Mouse (Mus musculus): Measurements from ENCODE around the gene Asb16.

- TF ChIP-seq CTCF (IDR thresholded peaks at IDR 0.05; ENCODE audit: low read depth), result peak; percentile 85
- no peak for TF ChIP-seq EP300 (IDR thresholded peaks at IDR 0.05; ENCODE audit: low read depth)
These were observed 31.3 kb downstream of the Asb16 start for GRCm38 (mm10) chr11:102299839-102300238.

Data from liver, embryonic 14.5 days (tissue).